Mouse (Mus musculus): ENCODE results near the gene Ip6k1.

Ip6k1 gene

GRCm38 (mm10) chr9:108032126-108032525, 29.8 kb downstream of the Ip6k1 start:
- DNase-seq (ENCODE audit: low spot score), result no peak

GRCm38 (mm10) chr9:108035331-108036156, 33.2 kb downstream of the Ip6k1 start:
- no peak for DNase-seq (ENCODE audit: low spot score)

- DNase-seq (ENCODE audit: low spot score), result no peak
Measured at GRCm38 (mm10) chr9:108044751-108045492, 42.6 kb downstream of the Ip6k1 start.

- no peak for DNase-seq (ENCODE audit: low spot score)
Measured at GRCm38 (mm10) chr9:108046582-108046981, 44.3 kb downstream of the Ip6k1 start.

- no peak for DNase-seq (ENCODE audit: low spot score)
Measured at GRCm38 (mm10) chr9:108047601-108048565, 45.6 kb downstream of the Ip6k1 start.

- no peak for DNase-seq (ENCODE audit: low spot score)
Measured at GRCm38 (mm10) chr9:108048566-108048955, 46.3 kb downstream of the Ip6k1 start.

- peak; percentile 98 for DNase-seq (ENCODE audit: low spot score)
Measured at GRCm38 (mm10) chr9:108049016-108049455, 46.7 kb downstream of the Ip6k1 start, which contains the start of gene Gmppb. Gene Gmppb (plus strand): TSS chr9:108049242.

GRCm38 (mm10) chr9:108049561-108050251, 47.4 kb downstream of the Ip6k1 start:
- DNase-seq (ENCODE audit: low spot score), result peak; percentile 23

- DNase-seq (ENCODE audit: low spot score), result no peak
Measured at GRCm38 (mm10) chr9:108051184-108051930, 49.1 kb downstream of the Ip6k1 start.

GRCm38 (mm10) chr9:108051931-108052220, 49.6 kb downstream of the Ip6k1 start:
- no peak for DNase-seq (ENCODE audit: low spot score)

- no peak for DNase-seq (ENCODE audit: low spot score)
Measured at GRCm38 (mm10) chr9:108052411-108052810, 50.1 kb downstream of the Ip6k1 start.

GRCm38 (mm10) chr9:108052885-108053664, 50.8 kb downstream of the Ip6k1 start, which contains the start of gene Amigo3:
Gene Amigo3 (plus strand): TSS chr9:108053159.
- peak; percentile 97 for DNase-seq (ENCODE audit: low spot score)

GRCm38 (mm10) chr9:108053665-108054225, 51.4 kb downstream of the Ip6k1 start:
- DNase-seq (ENCODE audit: low spot score), result no peak

- no peak for DNase-seq (ENCODE audit: low spot score)
Measured at GRCm38 (mm10) chr9:108054331-108055040, 52.2 kb downstream of the Ip6k1 start.

- no peak for DNase-seq (ENCODE audit: low spot score)
Measured at GRCm38 (mm10) chr9:108055061-108055460, 52.8 kb downstream of the Ip6k1 start.

GRCm38 (mm10) chr9:108055661-108056237, 53.4 kb downstream of the Ip6k1 start:
- DNase-seq (ENCODE audit: low spot score), result no peak

- DNase-seq (ENCODE audit: low spot score), result no peak
Measured at GRCm38 (mm10) chr9:108056361-108057261, 54.3 kb downstream of the Ip6k1 start.

GRCm38 (mm10) chr9:108057262-108057562, 54.9 kb downstream of the Ip6k1 start:
- DNase-seq (ENCODE audit: low spot score), result no peak

Measured in embryo, embryonic 10 days (tissue).